Mouse (Mus musculus) macrophage (primary cell): ENCODE results near the gene Adipoq. TPM values are rescaled to one million over a fixed set of nuclear protein-coding genes. Genes with fewer than 3 reads are reported as not detected.
A peak's percentile ranks its signal among the peaks of the same experiment; 100 is the strongest.
"Not testable (repeated sequence)": the region's sequence is repeated elsewhere in the genome, so short reads cannot be mapped to it uniquely, and the experiment has no call there.

Experiments
- H3K27ac ChIP-seq: fragments of 350-480 bp; formaldehyde crosslinking; 2 replicates; pipeline ENCODE4 v1.9.0; 2021
- H3K36me3 ChIP-seq: fragments of 350-480 bp; formaldehyde crosslinking; 2 replicates; pipeline ENCODE4 v1.9.0; 2021; ENCODE audit errors: inconsistent target
- H3K4me3 ChIP-seq: fragments of 350-480 bp; formaldehyde crosslinking; 2 replicates; pipeline ENCODE4 v1.9.0; 2021; ENCODE audit errors: inconsistent target
- H3K79me2 ChIP-seq: fragments of 350-480 bp; formaldehyde crosslinking; 2 replicates; pipeline ENCODE4 v1.9.0; 2021; ENCODE audit errors: inconsistent target
- WGBS: methylation state at CpG from one replicate; pipeline ENCODE4 v1.1.7; 2026; ENCODE audit warnings: inconsistent platforms; ENCODE audit not compliant: missing documents; 5-methylcytosine and 5-hydroxymethylcytosine counted together
- polyA plus RNA-seq: library from polyadenylated mRNA; stranded (reverse); fragments of 250-400 nt; gene quantifications from 3 replicates; pipeline ENCODE4 v1.2.4, GENCODE M21; 2018; ENCODE audit warnings: inconsistent platforms
- total RNA-seq, 78 experiments: library from RNA; depleted of rRNA; stranded (reverse); fragments of 250-400 nt; gene quantifications; 1 replicate in 9 of 78; 2 replicates in 24 of 78; 3 replicates in 43 of 78; 4 replicates in 2 of 78; pipeline ENCODE4 v1.2.4; 2018; ENCODE audit warnings: inconsistent platforms in 56 of 78

Gene Adipoq
- total RNA-seq (2018; cell fraction: chromatin; rRNA removed): not detected
- not detected for total RNA-seq (2018; cell fraction: cytosol; rRNA removed)
- not detected for total RNA-seq (2018; cell fraction: nucleus; rRNA removed)
- not detected in 3 replicates for polyA plus RNA-seq

GRCm38 (mm10) chr16:23146280-23146679, at the start of gene Adipoq:
Gene Adipoq (plus strand): TSS chr16:23146536.
- no peaks in the 10 kb centered on the region for H3K36me3 ChIP-seq
- WGBS: 90% methylated on average over 3 of the region's 3 CpGs
- no peak within 1 kb of the TSS for H3K4me3 ChIP-seq
- H3K79me2 ChIP-seq: no peaks in the 10 kb centered on the region
- no peak within 1 kb of the TSS for H3K27ac ChIP-seq

- not testable (repeated sequence) for H3K27ac ChIP-seq, H3K36me3 ChIP-seq, H3K4me3 ChIP-seq, H3K79me2 ChIP-seq
- WGBS: 78% methylated on average over 1 of the region's 1 CpGs
These were observed 49.5 kb upstream of the Adipoq start for GRCm38 (mm10) chr16:23096886-23097285.

DNA sequence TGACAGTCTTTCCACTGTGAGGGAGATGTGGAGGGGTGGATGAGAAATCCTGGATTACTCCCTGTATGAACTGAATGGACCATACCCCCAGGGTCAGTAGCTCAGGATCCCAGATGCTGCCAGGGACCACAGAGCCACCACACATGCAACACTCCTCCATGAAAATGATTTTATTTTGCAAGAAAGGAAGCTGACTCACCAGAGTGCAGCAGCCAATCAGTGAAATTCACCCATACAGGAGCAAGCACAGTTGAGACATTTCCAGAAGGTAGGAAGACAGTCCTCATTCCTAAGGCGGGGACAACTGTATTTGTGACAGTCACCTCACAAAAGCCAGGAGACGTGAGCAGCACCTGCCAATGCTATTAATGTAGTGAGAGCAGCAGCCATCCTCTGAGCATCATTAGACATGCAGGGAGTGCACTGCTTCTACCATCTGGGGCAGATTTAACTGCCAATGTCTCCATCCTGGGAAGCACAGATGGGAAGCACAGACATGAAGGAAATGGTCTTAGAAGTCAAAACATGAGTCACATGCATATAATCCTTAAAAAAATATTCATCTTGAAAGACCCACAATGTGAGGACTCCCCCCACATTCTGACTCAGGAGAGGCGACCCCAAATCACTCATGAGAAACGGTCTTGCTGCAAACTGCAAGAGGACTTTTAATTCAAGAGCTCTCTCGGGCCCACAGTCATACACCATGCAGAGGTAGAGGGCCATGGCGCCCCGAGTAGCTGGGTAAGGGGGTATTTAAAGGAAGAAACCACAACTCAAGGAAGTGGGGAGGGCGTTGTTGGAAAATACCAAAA, 48.8 kb upstream of the Adipoq start:
- H3K27ac ChIP-seq, H3K4me3 ChIP-seq, H3K79me2 ChIP-seq, H3K36me3 ChIP-seq: not testable (repeated sequence)
- WGBS: 93% methylated on average over 8 of the region's 8 CpGs

GRCm38 (mm10) chr16:23098105-23098452, 48.3 kb upstream of the Adipoq start:
- WGBS: 92% methylated on average over 1 of the region's 1 CpGs
- not testable (repeated sequence) for H3K36me3 ChIP-seq, H3K27ac ChIP-seq, H3K4me3 ChIP-seq, H3K79me2 ChIP-seq

DNA sequence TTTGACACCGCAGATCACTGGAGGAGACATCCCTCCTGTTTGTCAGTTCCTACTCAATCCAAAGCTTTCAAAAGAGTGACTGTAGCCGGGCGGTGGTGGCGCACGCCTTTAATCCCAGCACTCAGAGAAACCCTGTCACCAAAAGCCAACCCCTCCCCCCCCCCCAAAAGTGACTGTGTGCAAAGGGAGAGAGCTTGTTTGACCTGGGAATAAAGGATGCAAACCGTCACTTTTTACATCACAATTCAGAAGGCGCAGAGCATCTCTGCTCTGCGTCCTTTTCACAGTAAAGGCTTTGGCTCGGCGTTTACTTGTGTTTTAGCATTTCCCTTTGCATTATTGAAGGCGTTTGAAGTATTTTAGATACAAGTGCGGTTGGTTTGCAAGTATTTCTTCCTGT, 46.7 kb upstream of the Adipoq start:
- WGBS: 85% methylated on average over 12 of the region's 12 CpGs
- H3K36me3 ChIP-seq: no peaks in the 10 kb centered on the region
- no peak overlapping the region for H3K4me3 ChIP-seq
- no peak overlapping the region for H3K27ac ChIP-seq
- H3K79me2 ChIP-seq: no peaks in the 10 kb centered on the region

GRCm38 (mm10) chr16:23100099-23100575, 46.2 kb upstream of the Adipoq start:
- H3K79me2 ChIP-seq: no peaks in the 10 kb centered on the region
- H3K4me3 ChIP-seq: no peak overlapping the region
- WGBS: 45% methylated on average over 6 of the region's 9 CpGs
- no peak overlapping the region for H3K27ac ChIP-seq
- H3K36me3 ChIP-seq: no peaks in the 10 kb centered on the region

DNA sequence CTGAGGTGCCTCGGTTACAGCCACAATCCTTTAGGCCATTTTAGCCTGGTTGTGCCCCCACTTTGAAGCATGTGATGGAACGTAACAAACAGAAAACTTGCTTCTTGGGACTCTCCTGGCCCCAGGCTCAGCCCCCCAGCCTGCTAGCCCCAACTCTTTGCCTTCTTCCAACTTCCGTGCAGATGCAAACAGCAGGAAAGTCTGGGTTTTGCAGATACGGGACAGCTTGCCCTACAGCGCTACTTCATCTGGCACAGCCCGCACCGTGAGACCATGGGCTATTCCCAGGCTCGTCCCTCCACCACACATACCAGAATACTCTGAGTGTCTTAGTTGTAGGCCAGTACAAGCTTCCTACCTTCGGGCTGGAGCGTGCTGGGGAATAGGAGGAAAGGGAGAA, 45.7 kb upstream of the Adipoq start:
- WGBS: 45% methylated on average over 10 of the region's 10 CpGs
- no peaks in the 10 kb centered on the region for H3K36me3 ChIP-seq
- no peak overlapping the region for H3K4me3 ChIP-seq
- no peaks in the 10 kb centered on the region for H3K79me2 ChIP-seq
- no peak overlapping the region for H3K27ac ChIP-seq

DNA sequence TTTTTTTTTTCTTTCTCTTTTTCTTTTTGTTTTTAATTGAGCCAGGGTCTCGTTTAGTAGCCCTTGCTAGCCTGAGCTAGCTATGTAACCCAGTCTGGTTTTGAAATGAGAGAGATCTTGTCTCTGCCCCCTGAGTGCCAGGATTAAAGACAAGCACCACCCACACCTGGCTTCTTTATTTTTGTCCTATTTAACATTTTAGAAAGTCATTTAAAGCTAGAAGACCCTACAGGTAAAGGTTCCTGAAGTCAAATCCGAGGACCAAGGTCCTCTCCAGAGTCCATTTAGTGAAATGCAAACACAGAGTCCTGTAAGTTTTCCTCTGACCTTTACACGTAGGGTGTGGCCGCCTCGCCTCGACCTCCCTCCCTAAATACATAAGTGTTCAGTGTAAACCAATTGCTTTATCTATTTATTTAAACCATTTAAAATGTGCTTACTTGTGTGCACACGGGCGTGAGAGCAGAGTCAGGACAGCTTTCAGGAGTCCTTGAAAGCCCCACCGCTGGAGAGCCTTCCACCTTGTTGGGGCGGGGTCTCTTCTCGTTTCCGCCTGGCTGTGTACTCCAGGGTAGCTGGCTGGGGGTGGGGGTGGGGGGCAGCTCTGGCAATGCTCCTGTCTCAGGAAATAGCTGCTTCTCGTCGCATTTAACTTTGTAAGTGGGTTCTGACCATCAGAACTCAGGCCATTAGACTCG, 43.8 kb upstream of the Adipoq start:
- Histone ChIP-seq H3K27ac (no peak overlapping the region), H3K79me2 (no peaks in the 10 kb centered on the region; the same call in 1 of the 2 replicates), H3K4me3 (no peak overlapping the region), H3K36me3 (no peaks in the 10 kb centered on the region)
- WGBS: 34% methylated on average over 15 of the region's 15 CpGs

DNA sequence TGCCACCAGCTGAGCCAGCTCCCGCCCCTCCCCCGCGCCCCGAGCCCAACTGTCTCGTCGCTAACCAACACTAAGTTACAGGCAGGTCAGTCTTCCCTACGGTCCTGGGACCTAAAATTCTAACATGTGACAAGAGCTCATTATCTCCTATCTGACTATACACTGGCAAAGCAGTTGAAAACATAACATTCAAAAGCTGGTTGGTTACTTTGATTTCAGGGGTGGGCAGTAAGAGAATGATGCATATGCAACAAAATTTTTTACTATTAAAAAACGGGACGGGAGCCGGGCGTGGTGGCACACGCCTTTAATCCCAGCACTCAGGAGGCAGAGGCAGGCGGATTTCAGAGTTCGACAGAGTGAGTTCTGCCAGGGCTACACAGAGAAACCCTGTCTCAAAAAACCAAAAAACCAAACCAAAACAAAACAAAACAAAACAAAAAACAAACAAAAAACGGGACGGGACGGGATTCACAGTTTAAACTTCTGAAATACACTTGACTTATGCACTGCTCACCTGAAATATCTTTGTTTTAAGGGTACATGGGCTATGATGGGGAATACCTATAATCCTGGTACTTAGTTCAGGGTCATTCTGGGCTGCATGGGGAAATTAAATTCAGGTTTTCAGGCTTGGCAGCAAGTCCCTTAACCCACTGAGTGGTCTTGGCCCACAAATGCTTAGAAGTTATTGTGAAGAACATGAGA, 43.1 kb upstream of the Adipoq start:
- Histone ChIP-seq H3K27ac (no peak overlapping the region), H3K79me2 (peaks cover 7% of the 10 kb centered on the region), H3K4me3 (no peak overlapping the region), H3K36me3 (no peaks in the 10 kb centered on the region)
- WGBS: 37% methylated on average over 17 of the region's 17 CpGs

DNA sequence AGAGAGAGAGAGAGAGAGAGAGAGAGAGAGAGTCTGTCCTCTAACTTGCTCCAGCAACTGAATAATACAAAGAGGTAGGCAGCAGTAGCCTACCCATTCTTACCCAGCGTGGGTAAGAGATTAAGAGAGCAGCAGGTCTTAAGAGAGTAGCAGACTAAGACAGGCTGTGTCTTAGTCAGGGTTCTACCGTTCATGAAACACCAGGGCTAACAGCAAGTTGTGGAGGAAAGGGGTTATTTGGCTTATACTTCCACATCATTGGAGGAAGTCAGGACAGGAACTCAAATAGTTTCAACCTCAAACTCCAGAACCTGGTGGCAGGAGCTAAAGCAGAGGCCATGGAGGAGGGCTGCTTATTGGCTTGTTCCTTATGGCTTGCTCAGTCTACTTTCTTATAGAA, 42.5 kb upstream of the Adipoq start:
- WGBS: 15% methylated on average over 2 of the region's 2 CpGs
- peaks cover 1% of the 10 kb centered on the region; the same call in 1 of the 2 replicates for H3K36me3 ChIP-seq
- no peak overlapping the region for H3K27ac ChIP-seq
- H3K4me3 ChIP-seq: no peak overlapping the region
- H3K79me2 ChIP-seq: peaks cover 13% of the 10 kb centered on the region

DNA sequence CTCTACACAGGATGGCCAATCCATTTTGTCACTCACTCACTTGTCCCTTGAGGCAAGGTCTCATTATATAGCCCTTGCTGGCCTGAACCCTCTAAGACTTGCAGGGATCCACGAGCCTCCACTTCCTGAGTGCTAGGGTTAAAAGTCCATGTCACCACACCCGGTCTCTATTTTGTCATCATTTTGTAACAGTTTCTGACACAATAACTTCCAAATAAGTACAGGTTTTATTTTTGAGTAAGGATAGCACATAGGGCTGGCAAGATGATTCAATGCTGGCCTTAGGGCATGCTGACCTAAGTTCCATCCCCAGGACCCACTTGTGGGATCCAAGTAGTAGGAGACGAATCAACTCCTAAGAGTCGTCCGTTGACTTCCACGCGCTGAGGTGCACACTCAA, 40.2 kb upstream of the Adipoq start:
- Histone ChIP-seq H3K4me3 (no peak overlapping the region), H3K36me3 (peaks cover 22% of the 10 kb centered on the region), H3K27ac (no peak overlapping the region), H3K79me2 (peaks cover 36% of the 10 kb centered on the region)
- WGBS: 59% methylated on average over 7 of the region's 7 CpGs

- Histone ChIP-seq H3K36me3 (peaks cover 33% of the 10 kb centered on the region), H3K27ac (peak within 1 kb of the TSS; percentile 97), H3K4me3 (peak within 1 kb of the TSS; percentile 99), H3K79me2 (peaks cover 45% of the 10 kb centered on the region)
- WGBS: under 1% methylated on average over 70 of the region's 71 CpGs
These were observed 38.9 kb upstream of the Adipoq start, which contains the start of gene Eif4a2 for GRCm38 (mm10) chr16:23107231-23107942. Gene Eif4a2 (plus strand): TSS chr16:23107444.

DNA sequence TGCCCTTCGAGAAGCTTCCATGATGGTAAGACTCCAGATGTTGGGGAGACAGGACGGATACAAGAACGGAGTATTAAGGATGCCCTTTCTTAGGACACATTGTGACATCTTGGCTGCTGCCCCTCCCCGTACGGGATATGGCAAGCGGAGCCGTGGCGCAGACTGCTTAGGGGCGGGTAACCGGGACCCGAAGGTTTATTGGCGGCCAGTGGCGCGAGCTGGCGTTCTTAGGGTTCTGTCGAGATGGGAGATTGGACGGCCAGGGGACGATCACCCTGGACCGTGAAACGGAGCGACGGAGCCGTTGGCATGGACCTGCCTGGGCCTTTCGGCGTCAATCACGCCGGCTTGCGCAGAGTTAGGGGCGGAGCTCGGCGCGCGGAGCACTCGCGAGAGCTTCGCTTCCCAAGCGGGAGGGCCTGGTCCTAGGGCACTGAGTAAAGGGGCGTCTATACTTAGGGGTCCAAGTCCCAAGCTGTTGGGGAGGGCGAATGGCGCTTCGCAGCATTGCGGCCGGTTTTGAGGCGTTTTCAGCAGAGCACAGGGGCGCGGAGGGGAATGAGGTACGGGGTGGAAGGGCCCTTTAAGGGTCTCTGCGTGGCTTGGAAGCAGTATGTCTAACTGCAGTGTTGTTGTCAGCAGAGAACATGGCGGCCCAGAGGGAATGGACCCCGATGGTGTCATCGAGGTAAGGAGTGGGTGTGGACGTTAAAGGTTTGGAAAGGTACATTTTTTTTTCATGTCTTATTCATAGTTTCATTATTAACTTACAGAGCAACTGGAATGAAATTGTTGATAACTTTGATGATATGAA, 38.2 kb upstream of the Adipoq start:
- Histone ChIP-seq H3K4me3 (peak overlapping the region; percentile 99), H3K36me3 (peaks cover 40% of the 10 kb centered on the region), H3K27ac (peak overlapping the region; percentile 97), H3K79me2 (peaks cover 45% of the 10 kb centered on the region)
- under 1% methylated on average over 40 of the region's 52 CpGs for WGBS
